Mouse (Mus musculus) cortical plate, adult 2 months (tissue): ENCODE results near the gene Nrap. TPM values are rescaled to one million over a fixed set of nuclear protein-coding genes. Genes with fewer than 3 reads are reported as not detected.

Experiments
- H3K27ac ChIP-seq: fragments of 200-500 bp; 2 replicates; pipeline ENCODE4 v1.5.1; 2012; ENCODE audit warnings: low read length, control low read depth, inconsistent platforms; ENCODE audit not compliant: insufficient read depth
- H3K4me1 ChIP-seq: fragments of 200-500 bp; 2 replicates; pipeline ENCODE4 v1.6.1; 2011; ENCODE audit warnings: low read length; ENCODE audit not compliant: control insufficient read depth, insufficient read depth
- H3K4me3 ChIP-seq: fragments of 200-500 bp; 2 replicates; pipeline ENCODE4 v1.5.1; 2011; ENCODE audit warnings: mild to moderate bottlenecking, low read length, control low read depth; ENCODE audit not compliant: insufficient read depth
- CTCF ChIP-seq: fragments of 200-500 bp; IDR thresholded peaks from 2 replicates; pipeline ENCODE4 v1.5.1; 2011; ENCODE audit warnings: mild to moderate bottlenecking, control low read depth, low read length; ENCODE audit not compliant: insufficient read depth; ENCODE audit errors: extremely low read depth
- POLR2A ChIP-seq: fragments of 200-500 bp; IDR thresholded peaks from 2 replicates; pipeline ENCODE4 v1.6.1; 2011; ENCODE audit warnings: mild to moderate bottlenecking, low read length, control low read depth; ENCODE audit not compliant: insufficient read depth; ENCODE audit errors: extremely low read depth
- polyA plus RNA-seq: library from polyadenylated mRNA; depleted of rRNA; stranded (reverse); fragments of >200 nt; gene quantifications from 2 replicates; pipeline ENCODE4 v1.2.3, GENCODE M21; 2012; rRNA removed

The Nrap gene
- polyA plus RNA-seq = 0.38 and 0.40 TPM in 2 replicates

DNA sequence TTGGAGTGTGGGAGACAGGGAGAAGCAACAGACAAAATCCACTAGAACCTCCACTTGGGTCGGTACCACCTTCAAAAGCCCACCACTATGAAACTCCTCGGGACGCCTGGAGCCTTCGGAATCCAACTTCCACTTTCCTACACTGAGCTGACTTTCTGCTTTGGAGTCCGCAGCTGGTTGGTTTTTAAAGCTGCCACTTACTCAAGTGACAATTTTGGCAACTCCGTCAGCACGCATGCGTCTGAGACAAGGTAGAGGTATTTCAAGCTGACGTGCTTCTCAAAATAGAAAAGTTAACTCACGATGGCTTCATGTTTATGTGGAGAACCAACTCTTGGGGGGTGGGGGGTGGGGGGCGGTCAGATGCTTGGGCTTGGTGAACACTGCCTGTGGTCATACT, at the start of gene Nrap:
Gene Nrap (minus strand): TSS at position 159 of the 400 bp plus-strand sequence.
- Histone ChIP-seq H3K4me3 (no peak within 1 kb of the TSS), H3K27ac (no peak within 1 kb of the TSS), H3K4me1 (no peaks in the 10 kb centered on the region)
- TF ChIP-seq POLR2A (no peak), CTCF (no peak)

DNA sequence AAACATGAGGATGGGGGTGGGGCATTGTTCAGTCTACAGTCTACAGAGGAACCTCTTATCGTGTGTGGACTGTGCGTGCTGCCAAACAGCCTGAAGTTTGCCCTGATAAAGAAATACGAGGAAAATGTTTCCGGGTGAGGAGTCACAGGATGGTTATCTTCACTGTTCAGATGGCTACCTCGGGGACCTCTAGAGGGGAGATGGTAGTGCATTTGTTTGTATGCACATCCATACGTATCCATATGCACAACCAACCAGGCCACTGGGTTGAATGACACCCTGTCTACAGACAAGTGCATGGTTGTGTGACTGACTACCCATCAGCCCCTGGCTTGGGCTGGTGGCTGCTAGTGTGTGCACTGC, 49.2 kb upstream of the Nrap start:
- TF ChIP-seq CTCF = no peak
- no peak for TF ChIP-seq POLR2A
- no peak overlapping the region for H3K27ac ChIP-seq
- no peak overlapping the region for H3K4me3 ChIP-seq
- 0 out of 2 replicates have a peak, but pooled peaks cover 1% of the 10 kb centered on the region for H3K4me1 ChIP-seq

DNA sequence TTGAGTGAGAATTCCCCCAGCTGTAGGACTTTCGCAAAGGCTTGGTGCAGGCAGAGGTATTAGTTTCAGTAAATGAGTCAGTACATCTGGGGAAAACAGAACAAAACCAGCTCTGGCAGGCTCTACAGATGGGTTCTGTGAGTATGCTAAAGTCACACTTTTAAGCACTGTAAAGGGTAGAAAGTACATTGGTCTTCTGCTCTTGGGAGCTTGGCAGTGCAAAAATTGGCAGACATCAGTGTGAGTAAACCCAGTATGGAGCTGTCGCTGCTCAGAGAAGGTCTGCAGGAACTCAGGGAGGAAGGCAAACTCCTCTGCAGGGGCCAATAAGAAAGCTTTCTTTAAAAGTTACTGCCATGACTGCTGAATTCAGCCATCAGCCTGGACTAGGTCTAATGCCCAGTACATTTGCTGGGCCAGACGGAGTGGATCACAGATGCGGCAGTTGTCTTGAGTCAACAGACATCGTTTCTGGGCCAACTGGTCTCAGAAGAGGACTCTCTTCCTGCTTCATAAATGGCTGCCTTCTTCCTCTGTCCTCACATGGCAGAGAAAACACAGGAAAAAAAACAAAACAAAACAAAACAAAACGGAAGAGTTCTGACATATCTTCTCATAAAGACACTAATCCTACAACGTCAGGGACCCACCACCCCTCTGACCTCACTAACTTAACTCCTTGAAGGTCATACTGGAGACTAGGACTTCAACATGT, 48.7 kb upstream of the Nrap start:
- TF ChIP-seq CTCF (no peak), POLR2A (no peak)
- Histone ChIP-seq H3K27ac (no peak overlapping the region), H3K4me1 (0 out of 2 replicates have a peak, but pooled peaks cover 1% of the 10 kb centered on the region), H3K4me3 (no peak overlapping the region)

DNA sequence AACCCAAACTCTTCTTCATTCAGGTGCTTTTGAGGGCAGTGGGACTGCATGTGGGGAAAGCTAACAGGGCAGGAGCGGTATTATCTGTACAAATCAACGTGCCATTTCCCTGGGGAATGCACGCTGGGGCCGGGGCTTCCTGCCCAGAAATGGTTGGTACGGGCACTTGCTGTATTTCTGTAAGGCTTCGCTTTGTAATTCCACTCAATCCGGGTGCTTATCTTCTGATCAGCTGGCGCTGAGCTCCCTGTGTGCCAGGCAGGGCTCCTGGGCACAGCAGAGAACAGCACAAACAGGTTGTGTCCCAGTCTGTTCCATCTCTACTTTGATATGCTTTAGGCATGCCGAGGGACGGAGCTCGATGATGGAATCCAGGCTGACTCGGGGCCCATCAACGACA, 46.5 kb upstream of the Nrap start:
- Histone ChIP-seq H3K27ac (no peak overlapping the region), H3K4me1 (0 out of 2 replicates have a peak, but pooled peaks cover 1% of the 10 kb centered on the region), H3K4me3 (no peak overlapping the region)
- no peak for TF ChIP-seq CTCF
- TF ChIP-seq POLR2A = no peak

DNA sequence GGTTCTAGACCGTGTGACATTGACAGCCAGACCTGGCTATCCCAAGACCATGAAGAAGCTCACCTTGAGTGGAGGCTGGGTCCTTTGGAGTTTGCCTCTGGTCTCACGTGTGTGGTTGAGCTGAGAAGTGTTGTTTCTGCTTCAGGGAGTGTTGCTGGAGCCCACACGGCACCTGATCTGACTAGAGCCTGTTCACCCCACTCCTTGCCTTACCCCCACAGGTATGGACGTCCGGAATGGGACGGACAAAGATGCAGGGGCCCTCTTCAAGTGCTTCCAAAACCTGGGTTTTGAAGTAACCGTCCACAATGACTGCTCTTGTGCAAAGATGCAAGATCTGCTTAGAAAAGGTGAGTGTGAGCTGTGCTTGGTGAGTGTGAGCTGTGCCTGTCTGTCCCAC, 43.7 kb upstream of the Nrap start:
- no peak for TF ChIP-seq CTCF
- TF ChIP-seq POLR2A = no peak
- H3K4me3 ChIP-seq = no peak overlapping the region
- no peak overlapping the region for H3K27ac ChIP-seq
- H3K4me1 ChIP-seq = 0 out of 2 replicates have a peak, but pooled peaks cover under 1% of the 10 kb centered on the region

DNA sequence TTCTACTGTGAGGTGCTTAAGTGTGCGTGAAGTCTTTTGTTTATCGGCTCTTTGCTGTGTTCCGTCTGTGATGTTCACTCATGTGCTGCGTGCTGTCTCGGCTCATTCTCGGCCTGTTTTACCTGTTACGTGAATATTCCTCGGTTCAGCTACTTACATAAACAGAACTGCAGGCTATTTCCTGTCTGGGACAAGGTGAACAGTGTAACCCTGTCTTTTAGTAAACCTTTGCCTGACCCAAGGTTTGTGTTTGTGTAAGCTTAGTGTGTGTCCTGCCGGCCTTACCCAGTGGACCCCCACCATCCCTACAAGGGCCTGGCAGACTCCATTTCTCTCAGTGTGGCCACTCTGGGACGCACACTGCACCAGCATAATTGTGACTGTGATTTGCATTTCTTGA, 42.9 kb upstream of the Nrap start:
- Histone ChIP-seq H3K4me3 (no peak overlapping the region), H3K4me1 (no peaks in the 10 kb centered on the region), H3K27ac (no peak overlapping the region)
- TF ChIP-seq POLR2A = no peak
- no peak for TF ChIP-seq CTCF

DNA sequence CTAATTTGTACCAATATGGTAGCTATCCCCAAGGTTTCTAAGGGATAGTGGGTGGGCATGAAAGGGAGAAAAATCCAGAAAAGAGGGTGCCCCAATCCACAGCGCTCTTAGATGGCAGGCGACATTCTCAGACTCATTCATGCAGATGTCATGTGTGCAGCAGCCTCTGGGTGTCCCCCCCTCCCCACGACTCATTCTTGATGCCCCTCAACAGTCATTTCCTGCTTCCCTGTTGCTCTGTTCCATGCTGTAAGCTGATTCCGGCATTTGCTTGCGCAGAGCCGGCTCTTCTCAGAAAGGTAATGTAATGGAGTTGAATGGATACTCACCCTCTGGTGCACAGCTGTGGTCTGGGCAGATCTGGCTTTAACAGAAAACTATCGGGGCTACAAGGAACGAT, 40.5 kb upstream of the Nrap start:
- Histone ChIP-seq H3K4me1 (no peaks in the 10 kb centered on the region), H3K27ac (no peak overlapping the region), H3K4me3 (no peak overlapping the region)
- TF ChIP-seq CTCF (0 out of 2 replicates have a peak, but pooled peaks have one; percentile 12), POLR2A (no peak)

DNA sequence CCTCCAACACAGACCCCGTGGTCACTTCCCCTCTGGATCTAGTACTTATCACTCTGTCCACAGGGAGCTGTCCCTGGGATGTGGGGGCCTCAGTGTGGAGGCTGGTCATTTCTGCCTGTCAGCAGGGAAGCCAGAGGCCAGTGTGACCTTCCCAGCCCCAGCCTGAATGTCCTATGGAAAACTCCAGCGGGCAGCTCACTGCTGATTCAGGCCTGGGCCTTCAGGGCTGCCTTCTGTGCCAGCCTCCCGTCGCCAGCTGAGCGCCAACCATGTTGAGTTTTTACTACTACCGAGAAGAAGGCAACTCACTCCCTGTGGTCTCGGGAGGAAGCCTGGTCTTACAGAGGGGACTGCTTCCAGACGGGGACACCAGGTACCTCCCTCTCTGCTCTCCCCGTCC, 35.7 kb upstream of the Nrap start:
- H3K4me3 ChIP-seq = no peak overlapping the region
- H3K27ac ChIP-seq = no peak overlapping the region
- TF ChIP-seq CTCF = no peak
- no peak for TF ChIP-seq POLR2A
- H3K4me1 ChIP-seq = 0 out of 2 replicates have a peak, but pooled peaks cover 1% of the 10 kb centered on the region

DNA sequence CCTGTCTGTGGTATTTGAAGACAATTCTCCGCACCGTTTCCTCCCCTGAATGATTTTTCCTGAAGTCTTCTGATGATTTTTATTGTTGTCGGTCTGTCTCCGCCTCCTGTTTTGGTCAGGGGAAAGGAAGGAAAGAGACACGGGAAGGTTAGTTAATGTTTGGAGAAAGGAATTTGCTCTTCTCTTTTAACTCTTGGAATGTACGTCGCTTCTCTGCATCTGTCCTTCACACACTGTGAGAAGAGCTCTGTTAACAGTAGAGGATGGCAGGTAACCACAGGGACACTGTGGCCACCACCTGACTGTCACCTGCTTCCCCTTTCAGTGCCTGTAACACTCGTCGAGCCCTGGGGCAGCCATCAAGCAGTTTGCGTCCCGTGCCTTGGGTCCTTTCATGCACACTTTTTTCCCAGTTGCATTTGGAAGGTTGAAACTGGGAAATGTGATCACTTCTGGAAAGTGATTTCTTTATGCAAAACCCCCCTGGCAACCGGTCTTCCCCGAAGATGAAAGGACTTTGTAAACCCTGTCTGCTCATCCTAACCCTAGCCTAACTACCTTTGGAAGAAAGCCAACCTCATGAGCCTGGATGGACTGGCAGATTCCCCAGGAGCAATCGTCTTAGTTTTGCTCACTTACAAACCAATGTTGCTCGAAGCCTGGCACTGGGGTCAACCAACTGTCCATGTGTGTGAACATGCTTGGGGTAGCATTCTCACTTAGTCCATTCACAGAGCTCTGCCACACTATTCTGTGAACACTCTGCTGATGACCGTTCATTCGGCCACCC, 35.0 kb upstream of the Nrap start:
- TF ChIP-seq CTCF = no peak
- no peak for TF ChIP-seq POLR2A
- Histone ChIP-seq H3K27ac (no peak overlapping the region), H3K4me1 (0 out of 2 replicates have a peak, but pooled peaks cover 1% of the 10 kb centered on the region), H3K4me3 (no peak overlapping the region)

DNA sequence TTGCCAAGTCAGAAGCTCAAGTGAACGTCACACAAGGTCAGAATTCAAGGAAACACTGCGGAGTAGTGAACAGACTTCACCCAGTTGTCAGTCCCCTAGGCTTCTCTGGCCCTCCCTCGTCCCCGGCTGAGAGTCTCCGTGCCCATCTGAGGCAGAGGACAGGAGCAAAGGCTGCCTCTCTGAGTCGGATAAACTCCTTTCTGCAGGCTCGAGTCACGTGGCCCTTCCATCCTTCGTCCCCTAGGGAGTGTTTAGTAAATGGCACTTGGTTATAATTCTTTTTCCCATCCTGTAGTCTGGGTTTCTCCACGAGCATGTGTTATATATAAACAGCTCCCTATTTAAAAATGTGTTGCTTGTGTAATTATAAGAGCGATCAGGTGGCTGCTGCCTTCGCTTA, 33.5 kb upstream of the Nrap start:
- TF ChIP-seq CTCF = no peak
- no peak for TF ChIP-seq POLR2A
- H3K4me3 ChIP-seq = no peak overlapping the region
- 0 out of 2 replicates have a peak, but pooled peaks cover 1% of the 10 kb centered on the region for H3K4me1 ChIP-seq
- 0 out of 2 replicates have a peak overlapping the region, but pooled peaks have one; percentile 1 for H3K27ac ChIP-seq
